Mouse (Mus musculus) fat pad, adult 2 months (tissue): ENCODE results near the gene Gm42420.

Source experiments
- DNase-seq: peaks from one replicate; pipeline ENCODE4 v3.0.0-alpha.2; 2011; ENCODE audit warnings: low read depth, low spot score; ENCODE audit errors: extremely low read depth

Gm42420 gene

DNA sequence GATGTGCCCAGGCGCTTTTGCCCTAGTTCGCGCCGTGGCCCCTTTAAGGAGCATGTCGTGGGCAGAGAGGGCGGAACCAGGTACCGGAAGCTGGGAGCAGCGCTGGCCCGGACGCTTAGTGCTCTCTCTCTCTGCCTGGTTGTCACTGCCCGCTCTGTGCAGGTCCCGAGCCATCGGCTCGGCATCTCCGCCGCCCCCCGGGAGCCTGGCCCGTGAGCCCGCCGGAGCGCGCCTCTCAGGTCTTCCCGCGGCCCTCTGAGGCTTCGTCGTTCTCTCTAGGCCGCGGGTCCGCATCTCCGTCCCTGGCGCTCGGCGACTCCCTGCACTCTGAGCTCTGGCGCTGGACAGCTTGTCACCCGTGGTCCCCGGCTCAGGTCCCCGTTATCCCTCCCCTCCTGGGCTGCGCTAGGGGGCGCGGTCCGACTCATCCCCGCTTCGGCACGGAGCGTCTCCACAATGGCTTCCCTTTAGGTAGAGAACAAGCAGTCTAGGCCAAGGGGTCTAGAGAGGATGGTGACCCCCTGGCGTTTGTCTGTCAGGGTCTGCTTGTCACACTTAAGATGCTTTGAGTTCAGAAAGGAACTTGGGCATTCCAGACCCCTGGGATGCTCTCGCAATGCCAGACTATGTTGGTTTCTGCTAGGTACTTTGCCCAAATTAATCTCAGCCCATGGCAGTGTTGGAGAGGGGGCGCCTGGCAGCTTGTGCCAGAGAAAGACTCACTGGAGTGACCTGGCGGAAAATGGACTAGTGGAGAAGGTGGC, 11.6 kb upstream of the Gm42420 start, which contains the start of gene Adck2:
Adck2 (plus strand) TSS at position 83 of the 764 bp plus-strand sequence.
- no peak for DNase-seq

DNA sequence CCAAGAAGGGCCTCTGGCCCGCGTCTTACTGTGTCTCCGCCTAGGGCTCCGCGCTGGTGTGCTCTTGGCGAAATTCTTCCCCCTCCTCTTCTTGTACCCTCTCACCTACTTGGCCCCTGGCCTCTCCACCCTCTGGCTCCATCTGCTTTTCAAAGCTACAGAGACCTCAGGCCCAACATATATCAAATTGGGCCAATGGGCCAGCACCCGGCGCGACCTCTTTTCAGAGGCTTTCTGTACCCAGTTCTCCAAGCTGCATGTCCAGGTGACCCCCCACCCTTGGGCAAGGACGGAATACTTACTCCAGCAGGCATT, 11.0 kb upstream of the Gm42420 start:
- DNase-seq: no peak

DNA sequence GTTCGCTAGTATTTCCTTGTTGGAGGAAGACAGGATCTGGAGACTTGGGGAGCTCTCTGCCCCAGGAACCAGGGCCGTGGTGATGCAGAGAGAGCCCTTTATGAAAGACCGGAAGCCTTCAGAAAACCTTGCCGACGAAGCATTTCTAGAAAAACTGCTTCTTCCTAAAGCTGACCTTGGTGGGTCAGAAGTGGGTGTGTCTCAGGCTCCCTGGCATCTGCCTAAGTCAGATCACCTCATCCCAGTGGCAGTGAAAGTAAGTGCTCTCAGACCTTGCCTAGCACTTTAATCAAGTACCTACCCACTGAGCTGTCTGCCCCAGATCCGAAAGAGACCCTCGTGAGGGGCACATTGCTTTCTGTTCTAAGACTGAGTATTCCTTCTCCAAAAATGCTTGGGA, 10.6 kb upstream of the Gm42420 start:
- DNase-seq: no peak

DNA sequence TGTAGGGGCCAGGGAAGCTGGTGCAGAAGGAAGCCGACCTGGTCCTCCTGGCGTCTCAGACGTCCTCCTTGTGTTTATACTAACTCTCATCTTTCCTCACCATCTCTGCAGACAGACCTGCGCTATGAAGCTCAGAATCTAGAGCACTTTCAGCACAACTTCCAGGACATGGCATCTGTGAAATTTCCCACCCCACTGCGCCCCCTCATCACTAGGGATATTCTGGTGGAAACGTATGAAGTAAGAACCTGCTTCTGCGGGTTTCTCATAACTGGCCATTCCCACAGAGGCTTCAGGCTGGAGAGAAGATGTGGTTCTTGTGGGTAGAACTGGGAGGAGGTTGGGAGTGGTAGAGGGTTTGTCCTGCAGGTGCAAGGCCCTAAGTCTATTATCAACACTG, 6.0 kb upstream of the Gm42420 start:
- no peak for DNase-seq

DNA sequence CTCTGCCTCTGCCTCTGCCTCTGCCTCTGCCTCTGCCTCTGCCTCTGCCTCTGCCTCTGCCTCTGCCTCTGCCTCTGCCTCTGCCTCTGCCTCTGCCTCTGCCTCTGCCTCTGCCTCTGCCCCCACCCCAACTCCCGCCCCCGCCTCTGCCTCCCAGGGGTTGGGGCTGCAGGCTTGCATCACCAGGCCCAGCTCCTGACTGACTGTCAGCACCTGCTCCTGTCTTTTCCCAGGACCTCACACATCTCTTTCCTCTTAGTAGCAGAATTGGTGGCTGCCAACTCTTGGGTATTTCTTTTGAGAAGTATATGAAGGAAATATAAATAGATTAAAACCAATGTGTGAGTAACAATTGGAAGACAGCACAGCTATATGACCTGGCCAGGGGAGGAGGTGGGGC, 5.0 kb upstream of the Gm42420 start:
- DNase-seq: no peak

DNA sequence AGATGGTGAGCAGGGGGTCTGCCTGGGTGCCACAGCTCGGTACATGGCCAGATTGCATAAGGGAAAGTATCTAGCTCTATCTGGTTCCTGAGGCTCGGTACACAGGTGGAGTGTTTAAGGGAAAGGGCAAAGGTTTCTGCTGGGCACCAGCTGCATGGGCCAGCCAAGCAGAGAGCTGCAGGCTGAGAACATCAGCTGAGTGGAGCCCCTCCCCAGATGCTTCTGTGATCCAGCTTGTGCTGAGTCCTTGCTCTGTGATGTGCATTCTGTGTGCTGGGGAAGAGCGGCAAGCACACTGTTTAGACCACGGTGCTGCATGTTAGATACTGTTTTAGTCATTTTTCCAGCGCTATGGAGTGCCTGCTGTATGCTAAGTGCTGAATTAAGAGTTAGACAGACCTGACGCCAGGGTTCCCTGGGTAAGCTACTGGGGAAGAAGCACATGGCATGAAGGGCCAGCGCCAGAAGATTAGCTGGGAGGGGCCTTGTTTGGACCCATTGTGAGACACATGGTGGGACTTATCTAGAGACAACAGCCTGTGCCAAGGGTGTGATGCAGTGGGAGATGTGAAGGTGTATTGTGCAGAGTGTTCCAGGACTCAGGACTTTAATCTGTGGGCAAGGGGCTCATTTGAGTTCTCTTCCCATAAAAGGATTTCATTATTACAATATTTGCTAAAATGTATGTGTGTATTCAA, 4.3 kb upstream of the Gm42420 start:
- DNase-seq: no peak

DNA sequence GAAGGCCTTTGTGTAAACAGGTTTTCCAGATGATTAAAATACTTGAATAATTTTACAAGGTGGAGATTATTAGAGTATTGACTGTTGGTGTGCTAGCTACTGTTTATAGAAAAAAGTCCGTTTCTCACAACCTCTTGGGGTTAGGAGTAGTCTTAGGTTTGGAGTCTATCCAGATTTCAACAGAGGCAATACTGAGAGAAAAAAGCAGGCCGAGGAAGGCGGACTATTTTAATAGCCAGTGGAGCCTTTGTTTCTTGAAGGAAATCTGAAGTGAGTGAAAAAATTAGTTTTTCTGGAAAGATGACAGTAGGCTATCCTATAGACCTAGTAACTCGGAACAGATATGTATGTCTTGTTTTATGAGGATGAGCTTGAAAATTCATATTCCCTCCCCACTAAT, 5.9 kb downstream of the Gm42420 start:
- DNase-seq: no peak

DNA sequence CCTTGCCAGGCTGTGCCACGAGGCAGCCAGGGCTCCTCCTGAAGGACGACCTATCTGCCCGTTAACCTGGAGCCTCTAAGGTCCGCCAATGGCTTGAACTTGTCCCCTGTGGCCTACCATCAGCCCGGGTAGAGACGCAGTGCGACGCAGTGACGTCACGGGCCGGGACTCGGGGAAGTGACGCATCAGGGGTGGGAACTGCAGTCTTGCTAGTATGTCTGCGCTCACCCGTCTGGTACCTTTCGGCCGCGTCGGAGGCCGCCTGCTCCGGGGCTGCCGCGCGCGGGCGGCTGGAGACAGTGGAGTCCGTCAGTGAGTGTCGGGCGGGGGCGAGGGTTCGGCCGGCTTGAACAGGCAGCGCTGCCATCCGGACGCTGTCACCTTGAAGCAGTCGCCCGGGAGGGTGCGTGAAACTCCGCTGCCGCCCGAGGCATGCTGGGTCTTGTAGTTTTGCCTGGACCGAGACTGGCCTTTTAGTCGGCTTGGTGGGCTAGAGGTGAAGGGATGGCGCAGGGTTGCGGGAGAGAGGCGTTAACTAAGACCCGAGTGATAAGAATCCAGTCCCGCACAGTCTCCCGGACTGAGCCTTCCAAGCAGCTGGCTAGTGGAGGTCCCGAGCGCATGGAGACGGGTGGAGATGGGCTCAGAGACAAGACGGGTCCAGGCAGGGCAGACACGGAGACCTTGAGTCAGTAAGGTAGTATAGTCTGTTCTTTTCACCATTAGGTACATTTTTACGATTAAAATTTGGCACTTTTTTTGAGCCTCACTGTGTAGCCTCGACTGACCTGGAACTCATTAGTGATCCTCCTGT, 7.1 kb downstream of the Gm42420 start, which contains the start of gene Ndufb2:
Ndufb2 (plus strand) TSS at position 174 of the 814 bp plus-strand sequence.
- peak; percentile 83 for DNase-seq

DNA sequence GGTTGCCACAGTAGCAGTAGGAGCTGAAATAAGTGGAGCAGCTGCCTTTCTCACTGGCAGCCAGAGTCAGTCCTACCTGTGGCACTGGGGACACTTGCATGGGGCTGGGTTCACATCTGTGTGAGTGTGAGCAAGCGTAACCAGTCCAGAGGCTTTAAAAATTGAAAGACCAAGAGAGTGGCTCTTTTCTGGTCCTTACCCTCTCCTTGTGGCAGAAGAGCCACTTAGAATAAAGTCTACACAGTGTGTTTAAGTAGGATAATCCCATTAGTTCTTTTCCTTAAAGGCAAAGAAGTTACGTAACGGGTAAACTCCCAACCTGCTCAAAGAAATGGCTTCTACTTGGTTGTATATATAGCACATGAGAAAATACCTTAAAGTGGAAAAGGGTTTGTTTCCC, 15.3 kb downstream of the Gm42420 start:
- no peak for DNase-seq

DNA sequence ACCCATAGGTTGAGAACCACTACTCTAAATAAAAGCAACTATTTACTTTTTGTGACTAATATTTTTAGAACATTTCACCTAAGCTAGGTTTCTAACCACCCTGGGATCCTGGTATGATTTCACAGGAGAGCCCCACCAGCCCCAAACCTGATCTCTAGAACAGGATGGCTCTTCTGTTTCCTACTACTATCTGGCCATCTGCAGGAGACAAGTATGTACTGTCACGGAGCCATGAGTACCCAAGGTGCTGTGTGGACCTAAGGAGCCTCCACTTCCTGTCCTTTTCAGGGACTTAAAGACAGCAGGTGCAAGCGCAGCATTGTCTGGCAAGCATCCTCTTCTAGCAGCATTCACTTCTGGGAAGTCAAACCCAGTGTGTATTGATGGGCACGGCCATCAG, 16.3 kb downstream of the Gm42420 start:
- no peak for DNase-seq

DNA sequence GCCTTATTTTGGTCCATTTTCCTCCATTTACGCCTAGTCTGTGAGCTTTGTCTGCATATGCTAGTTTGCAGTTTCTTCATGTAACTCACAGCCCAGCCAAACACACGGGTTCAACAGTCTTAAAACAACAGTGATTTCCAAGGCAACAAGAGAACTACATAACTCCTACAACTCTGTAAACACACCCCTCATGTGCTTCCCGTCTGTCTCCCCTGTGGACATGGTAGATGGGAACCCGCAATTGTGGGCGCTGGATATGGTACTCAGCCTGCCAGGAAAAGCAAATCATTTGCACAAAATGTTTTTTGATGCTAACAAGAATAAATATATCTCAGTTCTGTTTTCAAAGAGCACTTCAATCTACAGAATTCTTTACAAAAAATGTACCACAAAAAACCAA, 19.0 kb downstream of the Gm42420 start:
- no peak for DNase-seq

DNA sequence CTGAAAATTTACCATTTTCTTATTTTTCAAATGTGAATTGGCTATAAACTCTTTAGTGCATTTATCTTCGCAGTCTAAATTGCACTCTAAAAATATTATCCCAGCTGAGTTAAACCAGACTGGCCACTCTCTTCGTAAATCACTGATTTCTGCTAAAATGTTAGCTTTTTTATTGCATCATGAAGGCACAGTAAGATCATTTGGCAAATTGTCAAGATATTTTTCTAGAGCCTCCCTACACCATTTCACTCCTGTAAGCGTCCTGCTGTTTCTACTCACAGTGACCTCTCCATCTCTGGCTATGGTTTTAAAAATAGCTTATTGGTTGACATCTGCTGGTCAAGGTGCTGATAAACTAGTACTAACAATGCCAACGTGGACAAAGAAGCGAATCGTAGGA, 20.5 kb downstream of the Gm42420 start:
- DNase-seq: no peak

DNA sequence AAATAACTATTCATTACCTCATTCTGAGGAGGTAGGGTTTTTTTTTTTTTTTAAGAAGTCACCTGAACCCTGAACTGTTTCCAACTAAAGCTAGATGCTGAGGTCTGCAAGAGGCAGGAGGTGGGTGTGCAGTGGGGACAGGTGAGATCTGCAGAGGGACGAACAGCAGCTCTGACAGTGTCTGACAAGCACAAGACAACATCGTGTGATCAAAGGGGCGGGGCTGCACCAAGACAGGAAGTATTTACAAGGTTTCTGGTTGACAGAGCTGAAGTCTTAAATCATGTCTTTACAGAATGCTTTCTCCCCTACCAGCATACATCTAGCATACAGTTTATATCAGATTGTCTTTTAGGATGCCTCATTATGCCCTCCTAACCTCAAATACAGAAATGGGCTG, 21.3 kb downstream of the Gm42420 start:
- DNase-seq: no peak

DNA sequence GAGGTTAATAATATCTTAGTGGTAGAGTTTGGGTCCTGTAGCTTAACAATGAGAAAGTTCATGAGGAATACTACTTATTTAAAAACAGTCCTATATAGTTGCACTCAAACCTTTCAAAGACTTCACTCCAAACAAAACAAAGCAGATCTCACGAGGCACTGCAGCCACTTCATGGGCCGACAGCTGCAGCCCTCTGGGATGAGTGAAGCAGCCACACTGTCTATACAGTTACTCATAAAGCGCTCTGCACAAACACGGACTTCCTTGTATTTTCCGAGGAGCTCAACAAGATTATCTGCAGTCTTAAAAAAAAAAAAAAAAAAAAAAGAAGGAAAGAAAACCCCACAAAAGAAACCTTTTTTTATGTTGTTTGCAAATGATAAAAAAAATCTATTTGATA, 21.8 kb downstream of the Gm42420 start:
- no peak for DNase-seq

DNA sequence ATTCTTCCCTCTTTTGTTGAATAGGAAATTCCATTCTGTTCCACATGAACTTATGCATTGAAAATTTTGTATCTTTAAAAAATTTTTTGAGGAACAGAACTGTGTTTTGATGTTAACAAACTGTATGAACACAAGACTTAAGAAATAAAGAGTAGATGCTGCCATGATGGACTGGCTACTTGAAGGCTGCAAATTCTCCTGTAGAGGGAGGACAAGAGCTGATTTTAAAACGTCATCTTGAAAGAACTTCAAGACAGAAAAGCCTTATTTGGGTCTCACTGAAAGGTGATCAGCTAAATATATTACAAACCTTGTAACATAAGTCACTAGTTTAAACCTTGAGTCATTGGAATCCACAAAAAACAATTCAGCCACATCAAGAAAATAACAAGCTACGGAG, 24.7 kb downstream of the Gm42420 start:
- no peak for DNase-seq

DNA sequence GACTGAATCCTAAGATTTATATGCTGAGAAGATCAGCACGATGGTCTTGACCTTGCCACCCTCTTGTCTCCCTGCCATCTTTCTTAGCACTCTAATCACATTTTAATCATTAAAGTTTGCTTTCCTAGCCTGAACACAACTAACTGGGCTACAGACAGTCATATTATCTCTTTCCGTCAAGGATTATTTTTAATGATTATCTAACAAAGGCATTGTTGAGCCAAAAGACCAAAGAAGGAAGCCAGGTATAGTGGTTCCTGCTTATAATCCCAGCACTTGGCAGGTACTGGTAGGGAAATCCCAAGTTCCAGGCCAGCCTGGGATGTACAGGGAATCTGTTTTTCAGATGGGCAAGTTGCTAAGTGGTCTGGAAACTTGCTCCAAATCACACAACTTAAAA, 25.7 kb downstream of the Gm42420 start:
- DNase-seq: no peak
